Mouse (Mus musculus) lung, embryonic 16.5 days (tissue): ENCODE results near the gene Cmtm3. TPM values are rescaled to one million over a fixed set of nuclear protein-coding genes. Genes with fewer than 3 reads are reported as not detected.
A peak's percentile ranks its signal among the peaks of the same experiment; 100 is the strongest.

ENCODE experiments used
- ATAC-seq: fragments of 200-750 bp; cut with Nextera tagmentation; 2 replicates; pipeline ENCODE4 v1.8.0; 2017; ENCODE audit warnings: low read depth, mild to moderate bottlenecking, moderate library complexity
- H3K27ac ChIP-seq: fragments of 300-500 bp; sonication (generic); 2 replicates; pipeline ENCODE4 v1.5.1; 2014; ENCODE audit warnings: mild to moderate bottlenecking, control low read depth, low read length
- H3K27me3 ChIP-seq: fragments of 300-500 bp; sonication (generic); 2 replicates; pipeline ENCODE4 v1.6.1; 2014; ENCODE audit warnings: low read depth, low read length, mixed read lengths; ENCODE audit not compliant: control insufficient read depth, insufficient read depth
- H3K36me3 ChIP-seq: fragments of 300-500 bp; sonication (generic); 2 replicates; pipeline ENCODE4 v1.6.1; 2014; ENCODE audit warnings: low read length; ENCODE audit not compliant: control insufficient read depth, insufficient read depth
- H3K4me1 ChIP-seq: fragments of 300-500 bp; sonication (generic); replicated peaks from 2 replicates; pipeline ENCODE4 v1.6.1; 2014; ENCODE audit warnings: low read length, mixed read lengths; ENCODE audit not compliant: control insufficient read depth, insufficient read depth
- H3K4me2 ChIP-seq: fragments of 300-500 bp; sonication (generic); 2 replicates; pipeline ENCODE4 v1.6.1; 2014; ENCODE audit warnings: low read depth, low read length, control low read depth
- H3K4me3 ChIP-seq: fragments of 300-500 bp; sonication (generic); 2 replicates; pipeline ENCODE4 v1.5.1; 2014; ENCODE audit warnings: mild to moderate bottlenecking, low read length, control low read depth
- H3K9ac ChIP-seq: fragments of 300-500 bp; sonication (generic); 2 replicates; pipeline ENCODE4 v1.6.1; 2014; ENCODE audit warnings: low read length, control low read depth
- H3K9me3 ChIP-seq: fragments of 300-500 bp; sonication (generic); 2 replicates; pipeline ENCODE4 v1.6.1; 2016; ENCODE audit warnings: low read length; ENCODE audit not compliant: control insufficient read depth
- WGBS: fragments of 180-500 bp; shearing (Covaris S2); extraction: QIAGEN DNeasy Blood & Tissue Kit; methylation state at CpG from one replicate; pipeline ENCODE4 v1.1.7; 2014; 5-methylcytosine and 5-hydroxymethylcytosine counted together
- polyA plus RNA-seq: library from polyadenylated mRNA; unstranded; fragments of >200 nt; fragmentation: Nextera tagmentation; extraction: Ambion mirVana; gene quantifications from 2 replicates; pipeline ENCODE4 v1.2.1, GENCODE M21; 2015

Cmtm3 gene
- polyA plus RNA-seq, 1 experiment from 2014 or later, result 142 TPM

GRCm38 (mm10) chr8:104353186-104353585 lies 14.0 kb downstream of the Cmtm3 start:
- no peak for ATAC-seq
- Histone ChIP-seq H3K27ac (no peak overlapping the region), H3K9me3 (no peaks in the 10 kb centered on the region), H3K27me3 (no peaks in the 10 kb centered on the region), H3K4me1 (no peaks in the 10 kb centered on the region), H3K9ac (no peak overlapping the region), H3K4me3 (no peak overlapping the region), H3K36me3 (no peaks in the 10 kb centered on the region; the same call in 1 of the 2 replicates), H3K4me2 (no peak overlapping the region)
- 64% methylated on average over 5 of the region's 5 CpGs for WGBS

- no peak for ATAC-seq
- H3K9me3 ChIP-seq, result no peaks in the 10 kb centered on the region
- no peak overlapping the region for H3K9ac ChIP-seq
- no peak overlapping the region for H3K4me2 ChIP-seq
- H3K4me3 ChIP-seq, result no peak overlapping the region
- no peak overlapping the region for H3K27ac ChIP-seq
- no peaks in the 10 kb centered on the region; the same call in 1 of the 2 replicates for H3K36me3 ChIP-seq
- WGBS, result 92% methylated on average over 10 of the region's 10 CpGs
- no peaks in the 10 kb centered on the region for H3K4me1 ChIP-seq
- H3K27me3 ChIP-seq, result no peaks in the 10 kb centered on the region
Observed at GRCm38 (mm10) chr8:104354504-104354903, 15.3 kb downstream of the Cmtm3 start.

- Histone ChIP-seq H3K9ac (no peak overlapping the region), H3K27ac (no peak overlapping the region), H3K36me3 (no peaks in the 10 kb centered on the region), H3K9me3 (no peaks in the 10 kb centered on the region), H3K4me2 (no peak overlapping the region), H3K4me3 (no peak overlapping the region), H3K4me1 (no peaks in the 10 kb centered on the region), H3K27me3 (no peaks in the 10 kb centered on the region)
- no peak for ATAC-seq
- WGBS, result 79% methylated on average over 3 of the region's 3 CpGs
Observed at GRCm38 (mm10) chr8:104358637-104359036, 19.4 kb downstream of the Cmtm3 start.

GRCm38 (mm10) chr8:104359778-104360456 lies 20.7 kb downstream of the Cmtm3 start:
- H3K9ac ChIP-seq, result no peak overlapping the region
- no peaks in the 10 kb centered on the region for H3K4me1 ChIP-seq
- H3K4me3 ChIP-seq, result no peak overlapping the region
- no peak overlapping the region for H3K27ac ChIP-seq
- no peaks in the 10 kb centered on the region for H3K9me3 ChIP-seq
- WGBS, result 74% methylated on average over 15 of the region's 15 CpGs
- ATAC-seq, result no peak
- no peaks in the 10 kb centered on the region for H3K27me3 ChIP-seq
- H3K36me3 ChIP-seq, result no peaks in the 10 kb centered on the region
- H3K4me2 ChIP-seq, result no peak overlapping the region

GRCm38 (mm10) chr8:104365695-104366094 lies 26.5 kb downstream of the Cmtm3 start:
- no peak overlapping the region for H3K4me2 ChIP-seq
- H3K4me1 ChIP-seq, result peaks cover 9% of the 10 kb centered on the region
- no peak for ATAC-seq
- H3K27me3 ChIP-seq, result no peaks in the 10 kb centered on the region
- no peak overlapping the region for H3K4me3 ChIP-seq
- no peaks in the 10 kb centered on the region for H3K36me3 ChIP-seq
- H3K27ac ChIP-seq, result no peak overlapping the region
- 86% methylated on average over 9 of the region's 9 CpGs for WGBS
- H3K9me3 ChIP-seq, result no peaks in the 10 kb centered on the region
- no peak overlapping the region for H3K9ac ChIP-seq

GRCm38 (mm10) chr8:104367398-104367797 lies 28.2 kb downstream of the Cmtm3 start:
- H3K36me3 ChIP-seq, result no peaks in the 10 kb centered on the region
- no peak overlapping the region for H3K27ac ChIP-seq
- ATAC-seq, result no peak
- WGBS, result 60% methylated on average over 5 of the region's 5 CpGs
- H3K9ac ChIP-seq, result no peak overlapping the region
- H3K4me1 ChIP-seq, result peaks cover 9% of the 10 kb centered on the region
- no peaks in the 10 kb centered on the region for H3K9me3 ChIP-seq
- H3K4me2 ChIP-seq, result no peak overlapping the region
- no peak overlapping the region for H3K4me3 ChIP-seq
- no peaks in the 10 kb centered on the region for H3K27me3 ChIP-seq

GRCm38 (mm10) chr8:104369591-104369990 lies 30.4 kb downstream of the Cmtm3 start:
- no peak overlapping the region for H3K4me3 ChIP-seq
- no peaks in the 10 kb centered on the region for H3K36me3 ChIP-seq
- no peaks in the 10 kb centered on the region for H3K27me3 ChIP-seq
- no peak overlapping the region for H3K27ac ChIP-seq
- no peak overlapping the region for H3K9ac ChIP-seq
- H3K9me3 ChIP-seq, result no peaks in the 10 kb centered on the region
- peaks cover 9% of the 10 kb centered on the region for H3K4me1 ChIP-seq
- 0 out of 2 replicates have a peak, but pooled peaks have one; percentile 29 for ATAC-seq
- WGBS, result 67% methylated on average over 12 of the region's 12 CpGs
- no peak overlapping the region for H3K4me2 ChIP-seq

GRCm38 (mm10) chr8:104370071-104370470 lies 30.9 kb downstream of the Cmtm3 start:
- 63% methylated on average over 6 of the region's 6 CpGs for WGBS
- Histone ChIP-seq H3K9ac (no peak overlapping the region), H3K36me3 (no peaks in the 10 kb centered on the region), H3K4me3 (no peak overlapping the region), H3K27me3 (no peaks in the 10 kb centered on the region), H3K4me2 (no peak overlapping the region), H3K27ac (no peak overlapping the region), H3K9me3 (no peaks in the 10 kb centered on the region), H3K4me1 (peaks cover 13% of the 10 kb centered on the region)
- no peak for ATAC-seq

- Histone ChIP-seq H3K27me3 (no peaks in the 10 kb centered on the region), H3K9me3 (no peaks in the 10 kb centered on the region), H3K4me3 (no peak overlapping the region), H3K9ac (no peak overlapping the region), H3K4me1 (peaks cover 23% of the 10 kb centered on the region), H3K27ac (no peak overlapping the region), H3K36me3 (no peaks in the 10 kb centered on the region), H3K4me2 (no peak overlapping the region)
- ATAC-seq, result no peak
- WGBS, result 86% methylated on average over 6 of the region's 6 CpGs
Observed at GRCm38 (mm10) chr8:104371121-104371520, 31.9 kb downstream of the Cmtm3 start.
